Mouse (Mus musculus) embryonic stem cell, embryonic (primary cell): Measurements from ENCODE around the gene Cyb5r3.

Experiments used
- CTCF ChIA-PET, 4 experiments: fragments of 300-600 bp in 2 of 4; fragments of 350-600 bp in 2 of 4; sonication (Branson Sonifier 250); formaldehyde crosslinking; loops; one replicate each; lab custom pipeline; 2022; ENCODE audit warnings: inconsistent platforms in 2 of 4; lab: Charles Lee
- POLR2A ChIA-PET, 4 experiments: fragments of 300-600 bp in 2 of 4; fragments of 350-600 bp in 2 of 4; sonication (Branson Sonifier 250); formaldehyde crosslinking; loops; one replicate each; lab custom pipeline; 2022; ENCODE audit warnings: antibody characterized with exemption in 4 of 4, inconsistent platforms in 1 of 4; lab: Charles Lee

Gene Cyb5r3

GRCm38 (mm10) chr15:83145541-83145940 lies 26.9 kb downstream of the Cyb5r3 start:
- ChIA-PET POLR2A (interaction anchor here in 3 of 4 experiments (0.8 to 9.3 kb wide), 31 partner anchors 9 to 187 kb away, joined by 3 to 130 read pairs (median 4); partner anchors contain the start of gene Cyb5r3 (in 1 of the 3)), CTCF (interaction anchor here (0.6 to 1.3 kb wide), 6 partner anchors 12 to 897 kb away, joined by 3 to 10 read pairs (median 3); no protein-coding TSS in a partner anchor)

GRCm38 (mm10) chr15:83142861-83143260 lies 29.5 kb downstream of the Cyb5r3 start:
- POLR2A ChIA-PET: interaction anchor here in 3 of 4 experiments (0.6 to 9.3 kb wide), 29 partner anchors 9 to 244 kb away, joined by 3 to 130 read pairs (median 4); partner anchors contain the start of genes A4galt (in 1 of the 3) and Serhl (in 1 of the 3)
- CTCF ChIA-PET: interaction anchor here in 2 of 4 experiments (0.6 to 1.4 kb wide), 3 partner anchors 25 to 298 kb away, joined by 3 to 8 read pairs (median 4); no protein-coding TSS in a partner anchor

- POLR2A ChIA-PET: interaction anchor here (1.2 to 19.2 kb wide), 13 partner anchors 7 to 174 kb away, joined by 3 to 465 read pairs (median 10); partner anchors contain the start of genes Poldip3 (in 4 of the 4) and Cyb5r3 (in 1 of the 4)
- CTCF ChIA-PET: interaction anchor here in 1 of 4 experiments (1.4 kb wide), 1 partner anchor 884 kb away, joined by 3 read pairs; no protein-coding TSS in a partner anchor
Observed at GRCm38 (mm10) chr15:83135654-83136053, 36.7 kb downstream of the Cyb5r3 start.

GRCm38 (mm10) chr15:83134671-83135070 lies 37.7 kb downstream of the Cyb5r3 start:
- POLR2A ChIA-PET: interaction anchor here (0.5 to 19.2 kb wide), 17 partner anchors 7 to 836 kb away, joined by 3 to 465 read pairs (median 10); partner anchors contain the start of genes Poldip3 (in 4 of the 4) and Rrp7a (in 1 of the 4)
- CTCF ChIA-PET: interaction anchor here (0.5 to 1.5 kb wide), 4 partner anchors 8 to 883 kb away, joined by 3 to 12 read pairs (median 4); no protein-coding TSS in a partner anchor

- CTCF ChIA-PET: interaction anchor here in 1 of 4 experiments (0.6 kb wide), 2 partner anchors 173 to 427 kb away, joined by 3 to 12 read pairs; no protein-coding TSS in a partner anchor
Observed at GRCm38 (mm10) chr15:83129530-83130231, 42.7 kb downstream of the Cyb5r3 start.

GRCm38 (mm10) chr15:83127037-83127436 lies 45.4 kb downstream of the Cyb5r3 start:
- ChIA-PET CTCF (interaction anchor here in 2 of 4 experiments (0.8 to 1.1 kb wide), 3 partner anchors 8 to 392 kb away, joined by 3 read pairs; no protein-coding TSS in a partner anchor), POLR2A (interaction anchor here (0.6 to 19.2 kb wide), 20 partner anchors 9 to 124 kb away, joined by 3 to 465 read pairs (median 6); partner anchors contain the start of genes Poldip3 (in 4 of the 4) and A4galt (in 1 of the 4))

More at GRCm38 (mm10) chr15:83129530-83130231, 42.7 kb downstream of the Cyb5r3 start:
- POLR2A ChIA-PET: interaction anchor here in 3 of 4 experiments (0.5 to 19.2 kb wide), 12 partner anchors 8 to 832 kb away, joined by 3 to 465 read pairs (median 14); partner anchors contain the start of gene Poldip3 (in 3 of the 3)

- ChIA-PET POLR2A (interaction anchor here (0.6 to 19.2 kb wide), 20 partner anchors 8 to 124 kb away, joined by 3 to 465 read pairs (median 6); partner anchors contain the start of genes Poldip3 (in 4 of the 4), A4galt (in 1 of the 4) and Cyb5r3 (in 1 of the 4)), CTCF (interaction anchor here in 2 of 4 experiments (0.5 to 1.1 kb wide), 3 partner anchors 8 to 393 kb away, joined by 3 to 4 read pairs (median 3); no protein-coding TSS in a partner anchor)
Observed at GRCm38 (mm10) chr15:83126582-83126981, 45.8 kb downstream of the Cyb5r3 start.

- POLR2A ChIA-PET: interaction anchor here (0.7 to 19.2 kb wide), 15 partner anchors 9 to 1665 kb away, joined by 3 to 465 read pairs (median 7); partner anchors contain the start of gene Poldip3 (in 3 of the 4)
- CTCF ChIA-PET: interaction anchor here in 2 of 4 experiments (0.8 to 1.0 kb wide), 2 partner anchors 12 to 39 kb away, joined by 4 to 7 read pairs; no protein-coding TSS in a partner anchor
Observed at GRCm38 (mm10) chr15:83124625-83125024, 47.8 kb downstream of the Cyb5r3 start.

- CTCF ChIA-PET: interaction anchor here in 2 of 4 experiments (0.6 to 1.3 kb wide), 5 partner anchors 10 to 635 kb away, joined by 3 to 7 read pairs (median 3); no protein-coding TSS in a partner anchor
- POLR2A ChIA-PET: interaction anchor here (0.6 to 16.0 kb wide), 20 partner anchors 10 to 920 kb away, joined by 3 to 172 read pairs (median 4); partner anchors contain the start of gene Poldip3 (in 4 of the 4)
Observed at GRCm38 (mm10) chr15:83122566-83123145, 49.7 kb downstream of the Cyb5r3 start, which contains the start of gene Rrp7a. Gene Rrp7a, minus strand, starts transcription at chr15:83122801.

- CTCF ChIA-PET: interaction anchor here in 2 of 4 experiments (0.6 to 1.3 kb wide), 7 partner anchors 9 to 636 kb away, joined by 3 to 7 read pairs (median 3); no protein-coding TSS in a partner anchor
- POLR2A ChIA-PET: interaction anchor here (0.5 to 16.0 kb wide), 27 partner anchors 9 to 1111 kb away, joined by 3 to 172 read pairs (median 4); partner anchors contain the start of gene Poldip3 (in 4 of the 4)
Observed at GRCm38 (mm10) chr15:83121709-83122565, 50.5 kb downstream of the Cyb5r3 start.

GRCm38 (mm10) chr15:83118360-83118759 lies 54.0 kb downstream of the Cyb5r3 start:
- CTCF ChIA-PET: interaction anchor here (0.6 to 1.3 kb wide), 16 partner anchors 9 to 957 kb away, joined by 3 to 20 read pairs (median 4); partner anchors contain the start of gene Tcf20 (in 1 of the 4)
- POLR2A ChIA-PET: interaction anchor here (0.6 to 16.0 kb wide), 28 partner anchors 8 to 388 kb away, joined by 3 to 172 read pairs (median 3); partner anchors contain the start of gene Poldip3 (in 4 of the 4)

GRCm38 (mm10) chr15:83115071-83115470 lies 57.3 kb downstream of the Cyb5r3 start:
- CTCF ChIA-PET: interaction anchor here in 2 of 4 experiments (0.6 to 1.2 kb wide), 3 partner anchors 29 to 192 kb away, joined by 3 to 4 read pairs (median 3); no protein-coding TSS in a partner anchor
- POLR2A ChIA-PET: interaction anchor here (0.6 to 16.0 kb wide), 17 partner anchors 8 to 194 kb away, joined by 3 to 172 read pairs (median 4); partner anchors contain the start of gene Poldip3 (in 4 of the 4)

- ChIA-PET POLR2A (interaction anchor here (1.0 to 16.0 kb wide), 11 partner anchors 8 to 122 kb away, joined by 3 to 172 read pairs (median 8); partner anchors contain the start of genes Poldip3 (in 4 of the 4) and Rrp7a (in 1 of the 4)), CTCF (interaction anchor here in 2 of 4 experiments (0.7 to 1.2 kb wide), 3 partner anchors 28 to 58 kb away, joined by 3 to 4 read pairs (median 3); partner anchors contain the start of gene Cyb5r3 (in 1 of the 2))
Observed at GRCm38 (mm10) chr15:83114106-83114505, 58.3 kb downstream of the Cyb5r3 start.

- ChIA-PET POLR2A (interaction anchor here in 3 of 4 experiments (0.6 to 16.0 kb wide), 15 partner anchors 9 to 326 kb away, joined by 3 to 172 read pairs (median 4); partner anchors contain the start of genes Poldip3 (in 2 of the 3) and Rrp7a (in 1 of the 3)), CTCF (interaction anchor here (0.6 to 1.7 kb wide), 8 partner anchors 9 to 307 kb away, joined by 3 to 8 read pairs (median 4); partner anchors contain the start of gene Rrp7a (in 2 of the 4))
Observed at GRCm38 (mm10) chr15:83112898-83113297, 59.5 kb downstream of the Cyb5r3 start.

GRCm38 (mm10) chr15:83111874-83112273 lies 60.5 kb downstream of the Cyb5r3 start:
- ChIA-PET CTCF (interaction anchor here in 3 of 4 experiments (0.9 to 1.7 kb wide), 5 partner anchors 10 to 93 kb away, joined by 3 to 8 read pairs (median 6); partner anchors contain the start of gene Rrp7a (in 2 of the 3)), POLR2A (interaction anchor here in 2 of 4 experiments (1.0 to 16.0 kb wide), 8 partner anchors 14 to 93 kb away, joined by 3 to 172 read pairs (median 4); partner anchors contain the start of gene Poldip3 (in 2 of the 2))
